Mouse (Mus musculus): ENCODE measurements around the gene Arpc4. TPM values are rescaled to one million over a fixed set of nuclear protein-coding genes. Genes with fewer than 3 reads are reported as not detected.

Gene Arpc4
- polyA plus RNA-seq, 1 experiment: 14.4 TPM

DNA sequence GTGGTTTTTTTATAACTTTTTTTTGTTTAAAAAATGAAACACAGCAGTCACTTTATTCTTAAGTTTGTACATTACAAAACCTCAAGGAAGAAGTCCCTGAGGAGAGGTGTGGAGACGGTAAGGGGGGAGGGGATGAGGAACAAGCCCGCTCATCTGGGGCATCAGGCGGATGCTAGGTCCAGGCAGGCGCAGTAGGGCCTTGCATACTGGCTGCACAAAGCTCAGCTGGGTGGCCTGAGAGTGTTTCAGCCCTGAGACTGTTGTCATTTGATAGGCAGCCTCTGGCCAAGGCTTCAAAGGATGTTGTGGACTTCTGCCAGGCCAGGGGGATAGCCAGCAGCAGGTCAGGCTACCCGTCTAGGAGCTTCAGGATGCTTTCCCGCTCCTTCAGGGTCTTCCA, 11.3 kb upstream of the Arpc4 start:
- H3K27me3 ChIP-seq (ENCODE audit: control insufficient read depth, insufficient read depth, low read length): no peaks in the 10 kb centered on the region
- H3K4me3 ChIP-seq (ENCODE audit: control insufficient read depth, low read depth, low read length): no peak overlapping the region
- H3K27ac ChIP-seq (ENCODE audit: control insufficient read depth, insufficient read depth, low read depth, low read length): no peak overlapping the region
- no peaks in the 10 kb centered on the region for H3K4me1 ChIP-seq (ENCODE audit: control insufficient read depth, insufficient read depth, low read length)
- peaks cover 3% of the 10 kb centered on the region for H3K36me3 ChIP-seq (ENCODE audit: control insufficient read depth, insufficient read depth, low read length)
- no peak for TF ChIP-seq CTCF (IDR thresholded peaks at IDR 0.05; ENCODE audit: control insufficient read depth, insufficient read depth, insufficient replicate concordance, low read depth, low read length)
- no peak for TF ChIP-seq POLR2A (IDR thresholded peaks at IDR 0.05; ENCODE audit: control insufficient read depth, low read depth, low read length)

DNA sequence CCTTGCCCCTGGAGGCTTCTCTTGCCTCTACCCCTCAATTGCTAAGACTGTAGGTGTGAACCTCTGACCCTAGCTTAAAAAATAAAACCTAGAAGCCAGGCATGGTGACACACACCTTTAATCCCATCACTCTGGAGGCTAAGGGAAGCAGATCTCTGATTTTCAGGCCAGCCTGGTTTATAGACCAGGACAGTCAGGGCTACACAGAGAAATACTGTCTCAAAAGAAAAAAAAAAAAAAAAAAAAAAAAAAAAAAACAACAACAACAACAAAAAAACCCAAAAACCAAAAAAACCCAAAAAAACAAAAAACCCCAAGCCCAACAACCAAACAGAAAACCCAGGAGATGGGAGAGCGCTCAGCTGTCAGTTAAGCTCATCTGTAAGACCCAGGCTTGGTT, 10.3 kb upstream of the Arpc4 start:
- no peaks in the 10 kb centered on the region for H3K4me1 ChIP-seq (ENCODE audit: control insufficient read depth, insufficient read depth, low read length)
- TF ChIP-seq POLR2A (IDR thresholded peaks at IDR 0.05; ENCODE audit: control insufficient read depth, low read depth, low read length) (no peak), CTCF (IDR thresholded peaks at IDR 0.05; ENCODE audit: control insufficient read depth, insufficient read depth, insufficient replicate concordance, low read depth, low read length) (no peak)
- no peak overlapping the region for H3K27ac ChIP-seq (ENCODE audit: control insufficient read depth, insufficient read depth, low read depth, low read length)
- no peaks in the 10 kb centered on the region for H3K27me3 ChIP-seq (ENCODE audit: control insufficient read depth, insufficient read depth, low read length)
- H3K4me3 ChIP-seq (ENCODE audit: control insufficient read depth, low read depth, low read length): no peak overlapping the region
- peaks cover 6% of the 10 kb centered on the region for H3K36me3 ChIP-seq (ENCODE audit: control insufficient read depth, insufficient read depth, low read length)

DNA sequence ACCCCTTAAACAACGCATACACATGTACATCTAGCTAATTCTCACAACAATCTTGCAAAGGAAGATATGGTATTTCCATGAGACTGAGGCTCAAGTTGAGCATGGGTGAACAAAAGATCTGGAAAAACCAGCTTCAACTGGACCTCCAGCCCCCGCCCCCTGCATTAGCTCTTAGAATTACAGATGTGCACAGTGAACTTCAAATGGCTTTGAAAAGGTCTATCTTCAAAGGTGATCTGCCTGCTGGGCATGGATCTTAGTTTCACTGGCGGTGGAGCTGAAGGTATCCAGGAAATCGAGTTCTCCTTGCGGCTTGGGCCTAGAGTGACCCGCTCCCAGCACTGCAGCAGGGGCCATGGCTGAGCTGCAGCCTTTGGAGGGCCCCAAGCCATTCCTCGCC, 9.8 kb upstream of the Arpc4 start:
- TF ChIP-seq POLR2A (IDR thresholded peaks at IDR 0.05; ENCODE audit: control insufficient read depth, low read depth, low read length) (no peak), CTCF (IDR thresholded peaks at IDR 0.05; ENCODE audit: control insufficient read depth, insufficient read depth, insufficient replicate concordance, low read depth, low read length) (no peak)
- Histone ChIP-seq H3K36me3 (ENCODE audit: control insufficient read depth, insufficient read depth, low read length) (peaks cover 6% of the 10 kb centered on the region), H3K4me1 (ENCODE audit: control insufficient read depth, insufficient read depth, low read length) (no peaks in the 10 kb centered on the region), H3K27ac (ENCODE audit: control insufficient read depth, insufficient read depth, low read depth, low read length) (no peak overlapping the region), H3K27me3 (ENCODE audit: control insufficient read depth, insufficient read depth, low read length) (no peaks in the 10 kb centered on the region), H3K4me3 (ENCODE audit: control insufficient read depth, low read depth, low read length) (no peak overlapping the region)

DNA sequence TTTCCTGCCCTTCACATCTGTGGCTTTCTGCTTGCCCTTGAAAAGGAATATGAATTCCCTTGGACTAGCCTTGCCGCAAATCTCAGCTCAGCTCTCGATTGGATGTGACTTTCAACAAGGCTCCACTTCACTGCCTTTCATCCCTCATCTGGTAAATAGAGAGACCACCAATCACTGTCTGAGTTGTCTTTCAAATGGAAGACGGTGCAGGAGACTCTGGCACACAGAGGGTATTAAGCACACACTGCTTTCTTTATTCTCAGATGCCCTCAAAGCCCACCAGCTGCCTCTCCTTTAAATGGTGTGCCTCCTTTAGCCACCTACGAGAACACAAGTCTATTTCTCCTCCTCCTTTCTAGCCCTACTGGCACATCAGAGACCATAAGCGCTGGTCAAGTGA, 9.3 kb upstream of the Arpc4 start:
- Histone ChIP-seq H3K4me3 (ENCODE audit: control insufficient read depth, low read depth, low read length) (no peak overlapping the region), H3K27me3 (ENCODE audit: control insufficient read depth, insufficient read depth, low read length) (no peaks in the 10 kb centered on the region), H3K36me3 (ENCODE audit: control insufficient read depth, insufficient read depth, low read length) (peaks cover 10% of the 10 kb centered on the region), H3K27ac (ENCODE audit: control insufficient read depth, insufficient read depth, low read depth, low read length) (no peak overlapping the region), H3K4me1 (ENCODE audit: control insufficient read depth, insufficient read depth, low read length) (no peaks in the 10 kb centered on the region)
- no peak for TF ChIP-seq POLR2A (IDR thresholded peaks at IDR 0.05; ENCODE audit: control insufficient read depth, low read depth, low read length)

DNA sequence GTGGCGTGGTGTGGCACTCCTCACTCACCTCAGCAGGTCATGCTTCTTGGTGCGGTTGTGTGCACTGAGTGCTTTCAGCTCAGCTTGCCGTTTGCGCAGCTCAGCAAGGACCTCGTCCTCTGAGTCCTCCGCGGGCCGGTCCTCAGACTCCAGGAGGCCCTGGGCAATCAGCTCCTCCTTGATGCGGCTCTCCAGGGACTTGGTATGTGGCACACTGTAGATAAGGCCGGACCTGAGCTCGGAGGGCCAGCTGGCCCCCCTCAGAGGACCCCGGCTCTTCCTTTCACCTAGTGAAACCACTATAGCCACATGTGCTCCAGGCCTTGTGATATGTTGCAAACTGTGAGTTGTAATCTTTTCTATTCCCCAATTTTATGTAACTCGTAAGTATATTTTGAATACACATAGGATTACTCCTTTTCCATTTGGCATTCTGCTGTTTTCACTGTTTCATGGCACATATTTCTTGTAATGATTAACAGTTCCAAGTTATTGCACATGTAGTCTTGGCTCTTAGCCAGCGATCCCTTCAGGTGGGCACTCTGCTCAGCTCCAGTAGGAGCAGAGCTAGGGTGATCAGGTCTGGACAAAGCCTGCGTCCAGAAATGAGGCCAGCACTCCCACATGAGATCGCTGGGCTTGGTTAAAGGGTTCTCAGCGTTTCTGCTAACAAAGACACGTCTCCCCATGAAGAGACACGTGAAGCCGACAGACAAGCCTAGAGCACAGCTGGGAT, 7.6 kb upstream of the Arpc4 start:
- no peaks in the 10 kb centered on the region for H3K27me3 ChIP-seq (ENCODE audit: control insufficient read depth, insufficient read depth, low read length)
- TF ChIP-seq POLR2A (IDR thresholded peaks at IDR 0.05; ENCODE audit: control insufficient read depth, low read depth, low read length) (no peak), CTCF (IDR thresholded peaks at IDR 0.05; ENCODE audit: control insufficient read depth, insufficient read depth, insufficient replicate concordance, low read depth, low read length) (no peak)
- no peaks in the 10 kb centered on the region for H3K4me1 ChIP-seq (ENCODE audit: control insufficient read depth, insufficient read depth, low read length)
- H3K36me3 ChIP-seq (ENCODE audit: control insufficient read depth, insufficient read depth, low read length): peaks cover 11% of the 10 kb centered on the region
- no peak overlapping the region for H3K27ac ChIP-seq (ENCODE audit: control insufficient read depth, insufficient read depth, low read depth, low read length)
- H3K4me3 ChIP-seq (ENCODE audit: control insufficient read depth, low read depth, low read length): no peak overlapping the region

DNA sequence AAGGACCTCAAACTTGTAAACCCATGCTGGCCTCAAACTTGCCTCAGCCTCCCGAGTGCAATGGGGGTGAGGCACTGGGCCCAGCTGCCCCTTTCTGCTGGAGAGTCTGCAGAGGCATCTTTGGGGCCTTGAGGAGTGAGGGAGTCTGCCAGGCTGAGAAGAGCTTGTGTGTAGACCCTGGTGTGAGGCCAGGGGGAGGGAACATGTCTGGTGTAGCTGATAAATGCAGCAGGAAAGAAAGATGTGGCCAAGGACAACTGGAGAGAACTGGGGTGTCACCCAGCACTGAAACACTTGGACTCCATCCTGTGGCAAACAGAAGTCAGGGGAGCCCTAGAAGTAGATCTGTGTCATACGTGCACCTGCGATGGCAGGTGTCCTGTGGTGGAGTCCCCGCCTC, 4.4 kb upstream of the Arpc4 start:
- no peak overlapping the region for H3K4me3 ChIP-seq (ENCODE audit: control insufficient read depth, low read depth, low read length)
- H3K27ac ChIP-seq (ENCODE audit: control insufficient read depth, insufficient read depth, low read depth, low read length): no peak overlapping the region
- H3K4me1 ChIP-seq (ENCODE audit: control insufficient read depth, insufficient read depth, low read length): peaks cover 2% of the 10 kb centered on the region
- TF ChIP-seq CTCF (IDR thresholded peaks at IDR 0.05; ENCODE audit: control insufficient read depth, insufficient read depth, insufficient replicate concordance, low read depth, low read length): no peak
- TF ChIP-seq POLR2A (IDR thresholded peaks at IDR 0.05; ENCODE audit: control insufficient read depth, low read depth, low read length): no peak
- H3K36me3 ChIP-seq (ENCODE audit: control insufficient read depth, insufficient read depth, low read length): peaks cover 9% of the 10 kb centered on the region
- H3K27me3 ChIP-seq (ENCODE audit: control insufficient read depth, insufficient read depth, low read length): no peaks in the 10 kb centered on the region

DNA sequence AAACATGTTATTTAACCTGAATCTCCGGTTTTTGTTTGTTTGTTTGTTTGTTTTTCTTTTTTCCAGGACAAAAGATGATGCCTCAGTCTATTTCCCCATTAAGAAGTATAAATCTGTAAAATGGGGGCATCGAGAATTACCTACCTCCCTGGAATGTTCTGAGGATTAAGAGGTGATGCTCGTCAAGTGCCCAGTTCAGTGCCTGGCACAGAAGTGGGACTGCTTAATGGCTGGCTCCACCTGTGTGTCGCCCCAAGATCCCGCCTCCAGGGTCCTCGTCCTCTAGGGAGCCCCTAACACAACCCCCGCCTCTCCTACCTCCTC, 781 bp upstream of the Arpc4 start:
- Histone ChIP-seq H3K36me3 (ENCODE audit: control insufficient read depth, insufficient read depth, low read length) (peaks cover 9% of the 10 kb centered on the region), H3K4me1 (ENCODE audit: control insufficient read depth, insufficient read depth, low read length) (peaks cover 7% of the 10 kb centered on the region), H3K27ac (ENCODE audit: control insufficient read depth, insufficient read depth, low read depth, low read length) (peak overlapping the region; percentile 99), H3K4me3 (ENCODE audit: control insufficient read depth, low read depth, low read length) (peak overlapping the region; percentile 89), H3K27me3 (ENCODE audit: control insufficient read depth, insufficient read depth, low read length) (no peaks in the 10 kb centered on the region)
- TF ChIP-seq POLR2A (IDR thresholded peaks at IDR 0.05; ENCODE audit: control insufficient read depth, low read depth, low read length) (no peak), CTCF (IDR thresholded peaks at IDR 0.05; ENCODE audit: control insufficient read depth, insufficient read depth, insufficient replicate concordance, low read depth, low read length) (no peak)

DNA sequence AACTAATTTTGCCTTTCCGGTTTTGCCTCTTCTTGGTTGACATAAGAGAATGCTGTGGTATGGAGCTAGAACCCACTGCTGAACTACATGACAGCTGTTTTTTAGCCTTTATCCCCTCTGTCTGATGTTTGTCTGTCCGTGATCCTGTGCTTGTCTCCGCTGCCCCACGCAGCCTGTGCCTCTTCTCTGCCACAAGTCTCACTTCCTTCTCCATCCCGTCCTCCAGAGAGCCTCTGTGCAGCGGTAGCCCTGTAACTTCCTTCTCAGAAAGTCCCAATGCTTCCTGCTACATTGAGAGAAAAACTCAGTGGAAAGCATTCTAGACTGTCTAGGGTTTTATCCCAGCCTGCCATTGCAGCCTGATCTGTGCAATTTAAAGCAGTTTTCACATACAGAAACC, 1.3 kb downstream of the Arpc4 start:
- Histone ChIP-seq H3K4me3 (ENCODE audit: control insufficient read depth, low read depth, low read length) (no peak overlapping the region), H3K27me3 (ENCODE audit: control insufficient read depth, insufficient read depth, low read length) (no peaks in the 10 kb centered on the region), H3K27ac (ENCODE audit: control insufficient read depth, insufficient read depth, low read depth, low read length) (no peak overlapping the region), H3K4me1 (ENCODE audit: control insufficient read depth, insufficient read depth, low read length) (peaks cover 7% of the 10 kb centered on the region), H3K36me3 (ENCODE audit: control insufficient read depth, insufficient read depth, low read length) (peaks cover 2% of the 10 kb centered on the region)
- TF ChIP-seq POLR2A (IDR thresholded peaks at IDR 0.05; ENCODE audit: control insufficient read depth, low read depth, low read length) (no peak), CTCF (IDR thresholded peaks at IDR 0.05; ENCODE audit: control insufficient read depth, insufficient read depth, insufficient replicate concordance, low read depth, low read length) (no peak)
